Mouse (Mus musculus): ENCODE measurements around the gene Gm6993.

The Gm6993 gene

GRCm38 (mm10) chr12:31239798-31240197 lies 772 bp upstream of the Gm6993 start:
- DNase-seq (ENCODE audit: low spot score in 2 of 2), result no peak

DNA sequence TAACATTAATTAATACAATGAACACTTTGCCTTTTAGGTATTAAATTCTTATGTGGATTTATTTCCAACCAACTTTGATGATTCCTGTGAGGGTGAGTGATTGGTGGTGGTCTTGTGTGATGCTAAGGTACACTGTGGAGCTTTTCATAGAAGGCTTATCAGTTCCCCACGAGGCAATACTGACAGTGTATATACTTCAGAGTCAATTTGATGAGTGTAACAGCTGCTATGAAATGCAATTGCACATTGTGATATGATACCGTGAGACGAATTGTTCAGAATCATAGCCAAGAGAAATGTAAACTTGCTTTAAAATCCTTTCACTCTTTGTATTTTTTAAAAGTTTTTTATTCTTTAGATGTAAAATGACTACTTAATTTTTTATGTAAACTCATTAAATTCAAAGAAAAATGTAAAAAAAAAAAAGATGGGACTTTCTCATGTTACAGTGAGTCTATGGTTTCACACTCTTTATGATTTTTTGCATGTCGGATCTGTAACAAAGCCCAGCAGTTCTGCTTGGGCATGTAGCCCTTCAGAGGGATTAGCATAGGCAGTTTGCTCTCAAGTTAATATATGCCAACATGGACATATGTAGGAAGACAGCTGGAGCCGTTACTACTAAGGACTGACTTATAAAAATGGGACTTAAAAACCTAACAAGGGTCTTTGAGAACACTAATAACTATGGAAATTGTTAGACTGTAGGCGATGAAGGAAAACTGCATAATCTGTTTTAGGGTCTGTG lies 1.2 kb downstream of the Gm6993 start:
- DNase-seq (ENCODE audit: low spot score in 2 of 2), result no peak

- no peak for DNase-seq (ENCODE audit: low spot score in 2 of 2)
These were observed 3.4 kb downstream of the Gm6993 start for GRCm38 (mm10) chr12:31244001-31244400.

GRCm38 (mm10) chr12:31244691-31245090 lies 4.1 kb downstream of the Gm6993 start:
- no peak for DNase-seq (ENCODE audit: low spot score in 2 of 2)

- no peak for DNase-seq (ENCODE audit: low spot score in 2 of 2)
These were observed 5.6 kb downstream of the Gm6993 start for GRCm38 (mm10) chr12:31246153-31246552.

GRCm38 (mm10) chr12:31246615-31247014 lies 6.0 kb downstream of the Gm6993 start:
- DNase-seq (ENCODE audit: low spot score in 2 of 2), result no peak

DNA sequence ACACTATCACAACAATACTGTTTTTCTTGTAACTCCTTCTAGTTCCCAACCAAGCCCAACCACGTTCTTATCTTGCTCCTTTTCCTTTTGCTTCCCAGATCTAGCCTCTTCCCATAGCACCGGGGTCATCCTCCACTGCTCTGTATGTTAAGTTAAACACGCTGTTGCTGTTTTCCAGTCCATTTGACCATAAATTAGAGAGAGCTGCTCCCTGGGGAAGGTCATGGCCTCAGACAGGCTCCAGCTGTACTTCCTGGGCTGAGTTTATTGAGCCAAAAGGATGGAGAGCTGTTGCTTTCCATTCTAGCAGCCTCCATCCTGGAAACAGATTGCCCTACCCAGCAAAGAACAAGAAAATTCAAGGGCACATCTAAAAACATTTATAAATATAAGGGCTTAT lies 7.6 kb downstream of the Gm6993 start:
- DNase-seq (ENCODE audit: low spot score in 2 of 2), result no peak

DNA sequence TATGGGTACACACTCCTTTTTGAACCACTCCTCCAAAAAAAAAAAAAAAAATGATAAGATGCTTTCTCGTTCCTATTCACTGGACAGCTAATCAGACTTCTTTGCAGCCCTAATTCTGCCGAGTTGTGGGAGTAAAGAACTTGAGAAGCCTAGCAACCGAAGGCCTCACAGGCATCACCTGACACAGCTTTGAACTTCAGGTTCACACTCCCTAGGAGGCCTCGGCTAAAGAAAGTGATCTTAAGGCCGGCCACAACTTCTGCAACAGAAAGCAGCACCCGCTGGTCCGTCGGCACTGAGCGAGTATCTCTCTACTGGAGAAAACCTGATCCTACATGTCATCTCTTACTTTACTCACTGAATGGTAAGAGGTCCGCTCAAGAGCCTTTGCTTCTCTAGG lies 8.1 kb downstream of the Gm6993 start:
- no peak for DNase-seq (ENCODE audit: low spot score in 2 of 2)

GRCm38 (mm10) chr12:31252259-31252658 lies 11.7 kb downstream of the Gm6993 start:
- DNase-seq (ENCODE audit: low spot score in 2 of 2), result no peak

DNA sequence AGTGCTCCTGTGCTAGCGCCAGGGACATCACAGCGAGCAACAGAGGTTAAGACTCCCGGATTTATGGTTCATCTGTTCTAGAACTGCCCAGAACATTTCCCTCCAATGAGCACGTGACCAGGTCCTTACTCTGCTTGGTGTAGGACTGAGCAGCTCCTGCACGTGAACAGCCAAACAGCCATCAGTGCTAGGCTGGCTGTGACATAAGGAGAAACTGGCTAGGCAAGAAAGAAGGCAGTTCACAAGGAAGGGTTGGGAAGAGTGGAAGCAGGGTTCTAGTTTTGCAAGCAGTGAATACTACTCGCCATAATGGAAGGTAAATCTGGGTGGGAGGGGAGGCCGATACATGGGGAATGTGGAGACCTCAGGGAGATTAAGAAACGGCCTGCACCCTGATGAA lies 14.4 kb downstream of the Gm6993 start:
- DNase-seq (ENCODE audit: low spot score in 2 of 2), result no peak

GRCm38 (mm10) chr12:31256121-31256903 lies 15.7 kb downstream of the Gm6993 start:
- DNase-seq (ENCODE audit: low spot score in 2 of 2), result no peak

DNA sequence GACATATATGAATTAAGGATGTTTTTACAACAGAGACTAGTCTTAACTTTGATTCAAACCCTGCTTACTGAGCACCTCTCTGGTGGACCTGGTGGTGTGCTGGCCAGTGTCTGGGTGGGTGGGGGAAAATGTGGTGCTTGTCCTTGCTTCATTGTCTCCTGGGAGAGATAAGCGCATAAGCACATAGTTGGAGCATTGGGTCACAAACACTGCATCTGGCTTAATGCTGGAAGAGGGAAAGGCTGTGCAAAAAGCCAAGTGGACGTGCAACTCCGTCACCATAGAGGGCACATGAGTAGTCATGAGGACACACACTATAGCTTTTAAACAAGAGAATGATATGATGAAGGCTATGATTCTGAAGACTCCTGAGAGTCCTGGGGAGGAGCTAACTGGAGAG lies 21.3 kb downstream of the Gm6993 start:
- no peak for DNase-seq (ENCODE audit: low spot score in 2 of 2)

GRCm38 (mm10) chr12:31263921-31264320 lies 23.4 kb downstream of the Gm6993 start:
- no peak for DNase-seq (ENCODE audit: low spot score in 2 of 2)

- no peak for DNase-seq (ENCODE audit: low spot score in 2 of 2)
These were observed 24.6 kb downstream of the Gm6993 start, which contains the start of gene Lamb1 for GRCm38 (mm10) chr12:31265005-31265721. Gene Lamb1, plus strand, starts transcription at chr12:31265234.

DNA sequence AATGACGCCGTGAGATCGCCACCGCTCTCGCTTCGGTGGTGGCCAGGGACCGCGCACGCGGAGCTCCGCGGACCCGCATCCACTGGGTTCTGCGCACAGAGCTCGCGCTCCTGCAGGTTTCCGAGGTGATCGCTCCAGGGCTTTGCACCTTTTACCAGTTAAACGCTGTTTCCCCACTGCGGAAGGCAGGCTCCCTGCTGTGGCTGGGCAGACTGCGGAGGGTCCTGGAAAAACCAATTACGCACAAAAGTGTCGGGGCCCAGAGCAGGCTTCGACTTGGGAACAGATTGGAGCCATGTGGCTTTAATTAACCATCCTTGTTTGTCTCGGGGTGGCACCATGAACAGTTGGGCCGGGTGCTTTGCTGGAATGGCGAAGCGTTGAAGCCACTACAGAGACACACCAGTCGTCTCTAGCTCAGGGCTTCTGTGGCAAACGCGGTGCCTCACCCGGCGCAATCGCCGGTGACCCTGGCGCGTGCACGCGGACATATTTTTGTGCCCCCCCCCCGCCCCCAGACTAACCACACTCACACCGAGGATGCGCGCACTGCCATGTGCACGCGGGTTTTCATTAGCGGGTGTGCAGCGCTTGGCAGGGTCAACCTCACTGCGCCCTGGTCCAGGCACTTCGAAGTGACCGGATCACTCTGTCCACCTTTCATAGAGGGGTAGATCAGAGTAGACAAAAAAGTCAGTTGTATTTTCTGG lies 25.3 kb downstream of the Gm6993 start:
- no peak for DNase-seq (ENCODE audit: low spot score in 2 of 2)

- no peak for DNase-seq (ENCODE audit: low spot score in 2 of 2)
These were observed 26.1 kb downstream of the Gm6993 start for GRCm38 (mm10) chr12:31266686-31267085.

GRCm38 (mm10) chr12:31267363-31267762 lies 26.8 kb downstream of the Gm6993 start:
- DNase-seq (ENCODE audit: low spot score in 2 of 2), result no peak

DNA sequence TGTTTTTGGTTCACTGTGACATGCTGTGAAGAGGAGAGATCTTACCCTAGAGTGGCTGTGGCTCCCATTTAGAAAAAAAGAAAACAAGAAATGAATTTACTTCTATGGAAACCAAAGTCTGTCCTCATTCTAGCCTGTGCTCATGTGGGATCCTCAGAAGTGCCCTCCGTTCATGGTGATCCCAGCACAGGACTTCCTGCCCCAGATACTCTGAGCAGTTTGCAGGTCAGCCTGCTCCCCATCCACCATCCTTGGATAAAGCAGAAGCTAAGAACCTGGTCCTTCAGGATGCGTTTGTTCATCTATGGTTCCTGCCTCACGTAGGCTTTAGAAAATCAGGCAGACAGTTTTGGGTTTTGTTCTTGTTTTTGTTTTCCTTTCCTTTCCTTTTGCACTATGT lies 27.7 kb downstream of the Gm6993 start:
- DNase-seq (ENCODE audit: low spot score in 2 of 2), result no peak

GRCm38 (mm10) chr12:31269020-31269597 lies 28.5 kb downstream of the Gm6993 start:
- DNase-seq (ENCODE audit: low spot score in 2 of 2), result no peak

GRCm38 (mm10) chr12:31270361-31270760 lies 29.8 kb downstream of the Gm6993 start:
- no peak for DNase-seq (ENCODE audit: low spot score in 2 of 2)

DNA sequence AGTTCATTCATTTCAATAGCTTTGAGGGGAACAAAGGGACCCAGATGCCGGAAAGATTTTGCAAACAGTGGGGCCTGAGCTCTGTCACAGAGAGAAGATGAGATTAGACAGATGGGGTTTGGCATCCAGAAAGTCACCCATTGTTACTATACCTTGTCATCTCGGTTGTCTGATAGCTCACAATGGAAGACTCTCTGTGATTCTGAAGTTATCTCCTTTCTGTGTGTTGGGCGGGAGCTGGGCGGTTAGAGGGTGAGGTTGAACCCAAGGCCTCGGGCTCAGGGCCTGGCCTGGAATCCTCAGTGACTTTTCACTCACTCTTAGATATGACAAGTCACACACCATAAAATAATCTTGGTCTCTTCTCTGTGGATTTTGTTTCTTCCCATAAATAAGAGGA lies 30.2 kb downstream of the Gm6993 start:
- DNase-seq (ENCODE audit: low spot score in 2 of 2), result no peak
